13 mouse cellular contexts compared by ENCODE assay signal in genomic region chr14:55510125-55510731, GRCm38 (mm10). TPM values are rescaled to one million over a fixed set of nuclear protein-coding genes. Genes with fewer than 3 reads are reported as not detected.
DNase-seq lines count a peak whose midpoint lies in the region; ATAC-seq and TF ChIP-seq lines count a peak whose summit lies in the region.
"Had no signal": no experiment of that assay in that cellular context is flagged by ENCODE, and none has a peak within 500 bp of the region (broad histone marks: within the 10 kb centered on the region; RNA-seq: fewer than 3 reads in every experiment).

Cpne6 (plus strand) TSS chr14:55510445.

- H3K36me3 ChIP-seq in stomach, embryonic 14.5 days (ENCODE audit: control insufficient read depth, insufficient read depth, low read length) = no peaks in the 10 kb centered on the region
- H3K36me3 ChIP-seq in stomach, postnatal 0 days (ENCODE audit: control insufficient read depth, insufficient read depth, low read length) = no peaks in the 10 kb centered on the region
- no peaks in the 10 kb centered on the region for H3K36me3 ChIP-seq in limb, embryonic 13.5 days

- no peaks in the 10 kb centered on the region for H3K4me1 ChIP-seq in stomach, embryonic 14.5 days (ENCODE audit: control insufficient read depth, insufficient read depth, low read length)
- no peaks in the 10 kb centered on the region for H3K4me1 ChIP-seq in stomach, postnatal 0 days (replicated peaks; ENCODE audit: control insufficient read depth, insufficient read depth)
- H3K4me1 ChIP-seq in limb, embryonic 13.5 days = peaks cover 13% of the 10 kb centered on the region

- WGBS in stomach, embryonic 14.5 days = 65% methylated on average over 22 of the region's 22 CpGs
- 69% methylated on average over 20 of the region's 22 CpGs for WGBS in stomach, postnatal 0 days
- 75% methylated on average over 19 of the region's 22 CpGs for WGBS in limb, embryonic 13.5 days

- no peak within 1 kb of the TSS for H3K27ac ChIP-seq in stomach, embryonic 14.5 days (ENCODE audit: low read length)
- H3K27ac ChIP-seq in stomach, postnatal 0 days (replicated peaks) = no peak within 1 kb of the TSS
- H3K27ac ChIP-seq in limb, embryonic 13.5 days = no peak within 1 kb of the TSS
- H3K27ac ChIP-seq: macrophage had no signal

- no peak within 1 kb of the TSS for H3K4me3 ChIP-seq in stomach, embryonic 14.5 days (ENCODE audit: low read depth, low read length)
- H3K4me3 ChIP-seq in stomach, postnatal 0 days (ENCODE audit: low read depth, low read length) = no peak within 1 kb of the TSS
- no peak within 1 kb of the TSS for H3K4me3 ChIP-seq in limb, embryonic 13.5 days

- ATAC-seq in stomach, embryonic 14.5 days (ENCODE audit: insufficient number of reproducible peaks, insufficient read depth, low FRiP score, low read depth) = 0 out of 2 replicates have a peak, but pooled peaks have one; percentile 30
- no peak for ATAC-seq in stomach, postnatal 0 days (ENCODE audit: low FRiP score, low TSS enrichment)
- ATAC-seq in limb, embryonic 13.5 days (ENCODE audit: low FRiP score, low read depth) = no peak
- no peak for ATAC-seq in megakaryocyte-erythroid progenitor cell, adult 5-6 weeks (replicated peaks; ENCODE audit: low FRiP score, low TSS enrichment, poor library complexity, severe bottlenecking)

- 0 out of 2 replicates have a peak, but pooled peaks cover 5% of the 10 kb centered on the region for H3K27me3 ChIP-seq in stomach, embryonic 14.5 days (ENCODE audit: control insufficient read depth, insufficient read depth, low read length)
- H3K27me3 ChIP-seq in stomach, postnatal 0 days (ENCODE audit: control insufficient read depth, insufficient read depth, low read length) = no peaks in the 10 kb centered on the region
- peaks cover 31% of the 10 kb centered on the region for H3K27me3 ChIP-seq in limb, embryonic 13.5 days

- no peak for TF ChIP-seq CTCF in stomach, postnatal 0 days (IDR thresholded peaks at IDR 0.05; ENCODE audit: low read depth)

- no peaks in the 10 kb centered on the region for H3K9me3 ChIP-seq in stomach, embryonic 14.5 days (ENCODE audit: control insufficient read depth, low read depth, low read length)
- no peaks in the 10 kb centered on the region for H3K9me3 ChIP-seq in stomach, postnatal 0 days (ENCODE audit: control insufficient read depth, low read length)
- H3K9me3 ChIP-seq in limb, embryonic 13.5 days = no peaks in the 10 kb centered on the region

- no peak for TF ChIP-seq EP300 in stomach, postnatal 0 days (optimal IDR thresholded peaks at IDR 0.05)

- no peak within 1 kb of the TSS for H3K9ac ChIP-seq in stomach, embryonic 14.5 days (replicated peaks; ENCODE audit: low read depth, low read length)
- no peak within 1 kb of the TSS for H3K9ac ChIP-seq in stomach, postnatal 0 days (ENCODE audit: low read length)
- H3K9ac ChIP-seq in limb, embryonic 13.5 days = peak within 1 kb of the TSS; percentile 25; the same call in 1 of the 2 replicates

- H3K4me2 ChIP-seq in stomach, embryonic 14.5 days (replicated peaks; ENCODE audit: low read depth, low read length) = no peak within 1 kb of the TSS
- H3K4me2 ChIP-seq in stomach, postnatal 0 days (replicated peaks; ENCODE audit: low read depth) = no peak within 1 kb of the TSS
- H3K4me2 ChIP-seq in limb, embryonic 13.5 days (replicated peaks) = no peak within 1 kb of the TSS; the same call in 1 of the 2 replicates

- DNase-seq in heart, adult 11 months = peak; percentile 85
- DNase-seq in heart, adult 18-20 months = no peak
- no peak for DNase-seq in stomach, postnatal 0 days (ENCODE audit: low spot score)
- no peak for DNase-seq in embryo, embryonic 11 days
- DNase-seq in thymus, postnatal 14 days = no peak
- DNase-seq: B cell, adult 2 months; cerebellum, adult 18-20 months; kidney, postnatal 14 days; retina, postnatal 1 day had no signal

RNA-seq across cellular contexts. Expression of gene Cpne6, which starts in this region (rescaled TPM):
- total RNA-seq in heart, adult 18-20 months (2021) = not detected
- polyA plus RNA-seq in stomach, embryonic 14.5 days (2014; fragmentation: Nextera tagmentation; extraction: Ambion mirVana) = 0.19 and 0.24 TPM in 2 replicates
- 0.08 and 0.17 TPM in 2 replicates for polyA plus RNA-seq in stomach, postnatal 0 days (2015; fragmentation: Nextera tagmentation; extraction: Ambion mirVana)
- 0.32 and 0.78 TPM in 2 replicates for polyA plus RNA-seq in limb, embryonic 13.5 days (2015; fragmentation: Nextera tagmentation; extraction: Ambion mirVana)
- not detected in 2 replicates for total RNA-seq in megakaryocyte-erythroid progenitor cell, adult 5-6 weeks (2014; fragmentation: Nextera tagmentation)
- total RNA-seq in megakaryocyte-erythroid progenitor cell, adult 5-6 weeks (2017) = not detected in 2 replicates
- polyA plus RNA-seq: macrophage had no signal

Comparison
In these comparisons a context has a peak if more than half of its experiments do, and no peak if none do; other contexts are left out.
1. Peak in ATAC-seq in stomach, embryonic 14.5 days; RNA of the gene not detected or under 1 TPM.